Mouse (Mus musculus): ENCODE measurements around the gene 9130409I23Rik.
"Not testable (repeated sequence)": the region's sequence is repeated elsewhere in the genome, so short reads cannot be mapped to it uniquely, and the experiment has no call there.

9130409I23Rik gene

DNA sequence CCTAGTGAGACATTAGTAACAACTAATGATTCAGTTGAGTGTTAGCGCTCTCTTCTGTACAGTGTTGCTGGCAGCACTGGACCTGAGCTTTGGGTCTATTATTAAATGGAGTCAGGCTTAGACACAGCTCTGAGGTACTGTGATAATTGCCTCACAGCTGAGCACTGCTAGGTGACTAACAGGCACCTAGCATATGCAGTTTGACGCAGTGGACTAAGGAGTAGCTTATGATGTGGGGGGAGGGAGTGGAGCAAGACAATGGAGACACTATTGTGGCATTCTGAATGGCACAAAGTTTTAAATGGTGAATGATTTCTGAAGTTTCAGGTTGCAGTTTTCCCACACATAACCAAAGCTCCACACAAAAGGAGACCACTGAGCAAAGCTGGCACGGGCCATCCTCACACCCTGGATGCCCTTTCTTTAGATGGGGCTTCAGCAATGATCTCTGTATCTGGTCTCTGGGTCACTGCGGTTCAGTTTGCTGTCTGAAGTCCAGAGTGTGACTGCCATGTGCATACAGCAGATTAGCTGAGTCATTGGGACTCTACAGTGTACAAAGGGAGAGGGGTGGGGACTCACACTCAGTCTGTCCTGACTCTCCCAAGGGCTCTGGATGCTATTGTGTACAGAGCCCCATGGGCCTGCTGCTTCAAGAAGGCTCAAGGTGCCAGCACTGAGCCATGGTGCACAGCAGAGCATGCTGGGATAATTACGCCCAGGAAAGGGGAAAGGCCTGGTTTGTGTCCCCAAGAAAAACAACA, 15.8 kb upstream of the 9130409I23Rik start:
- DNase-seq (ENCODE audit: low spot score): not testable (repeated sequence)

DNA sequence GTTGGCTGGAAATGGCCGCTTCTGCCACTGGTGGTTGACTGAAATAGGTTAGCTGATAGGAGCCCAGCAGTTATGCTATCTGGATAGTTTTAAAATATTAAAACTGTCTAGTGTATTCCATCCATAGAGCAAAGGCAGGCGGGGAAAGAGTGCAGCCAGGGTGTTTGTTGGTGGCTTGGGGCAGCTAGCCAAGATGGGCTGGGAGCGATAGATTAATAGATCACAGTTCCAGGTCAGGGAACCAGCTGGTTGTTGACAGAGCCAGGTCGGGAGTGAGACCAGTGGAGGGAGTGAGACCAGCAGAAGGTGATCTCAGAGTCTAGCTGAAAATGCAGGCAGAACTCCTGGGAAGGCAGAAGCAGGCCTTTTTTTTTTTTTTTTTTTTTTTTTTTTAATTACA, 13.4 kb upstream of the 9130409I23Rik start:
- no peak for DNase-seq (ENCODE audit: low spot score)

DNA sequence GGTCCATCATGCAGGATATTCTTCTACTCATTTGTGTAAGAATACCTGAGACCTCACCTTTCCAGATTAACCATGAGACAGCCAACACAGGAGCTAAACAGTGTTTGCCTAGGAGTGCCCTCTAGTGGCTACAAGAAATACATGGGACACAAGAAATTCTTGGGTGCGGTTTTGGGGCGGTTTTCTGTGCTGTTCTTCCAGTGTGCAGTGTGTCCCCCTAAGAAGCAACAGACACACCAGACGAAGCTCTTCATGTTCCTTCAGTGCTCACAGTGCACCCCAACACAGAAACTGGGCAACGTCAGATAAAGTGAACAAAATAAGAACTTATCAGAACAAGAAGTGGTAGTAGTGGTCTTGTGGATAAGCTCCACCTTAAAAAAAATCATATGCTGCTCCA, 11.4 kb upstream of the 9130409I23Rik start:
- peak; percentile 29 for DNase-seq (ENCODE audit: low spot score)

DNA sequence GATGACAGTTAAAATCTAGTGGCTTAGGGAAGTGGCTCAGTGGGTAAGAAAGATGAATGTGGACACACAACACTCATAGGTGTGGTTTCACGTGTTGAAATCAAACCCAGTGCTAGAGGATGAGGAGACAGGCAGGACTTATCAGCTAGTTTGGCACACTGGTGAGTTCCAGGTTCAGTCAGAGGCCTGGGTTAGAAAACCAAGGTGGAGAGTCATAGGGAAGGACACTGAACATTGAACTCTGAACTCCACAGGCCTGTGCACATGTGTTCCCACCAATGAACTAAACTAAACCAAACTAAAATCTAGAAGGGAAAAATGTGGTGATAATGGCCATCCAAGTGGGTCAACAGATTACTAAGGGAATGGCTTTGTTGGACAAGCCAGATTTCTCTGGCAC, 3.5 kb upstream of the 9130409I23Rik start:
- no peak for DNase-seq (ENCODE audit: low spot score)

DNA sequence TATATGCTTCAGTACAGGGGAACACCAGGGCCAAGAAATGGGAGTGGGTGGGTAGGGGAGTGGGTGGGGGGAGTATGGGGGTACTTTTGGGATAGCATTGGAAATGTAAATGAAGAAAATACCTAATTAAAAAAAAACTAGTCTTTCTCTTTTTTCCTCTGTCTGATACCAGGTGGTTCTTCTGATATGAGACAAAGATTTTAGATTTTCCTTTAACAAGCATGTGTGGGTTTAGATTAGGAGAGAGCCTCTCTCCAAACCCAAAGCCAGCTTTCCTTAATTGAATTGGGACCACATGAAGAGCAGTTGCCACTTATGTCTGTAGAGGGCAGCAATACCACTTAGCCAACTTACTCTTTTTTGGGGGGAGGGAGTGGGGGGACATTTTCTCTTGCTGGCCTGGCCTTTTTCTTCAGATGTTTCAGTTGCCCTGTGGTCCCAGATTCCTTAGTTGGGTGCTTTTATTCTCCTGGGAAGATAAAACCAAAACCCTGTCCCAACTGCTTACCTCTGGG, 1.7 kb upstream of the 9130409I23Rik start:
- no peak for DNase-seq (ENCODE audit: low spot score)

DNA sequence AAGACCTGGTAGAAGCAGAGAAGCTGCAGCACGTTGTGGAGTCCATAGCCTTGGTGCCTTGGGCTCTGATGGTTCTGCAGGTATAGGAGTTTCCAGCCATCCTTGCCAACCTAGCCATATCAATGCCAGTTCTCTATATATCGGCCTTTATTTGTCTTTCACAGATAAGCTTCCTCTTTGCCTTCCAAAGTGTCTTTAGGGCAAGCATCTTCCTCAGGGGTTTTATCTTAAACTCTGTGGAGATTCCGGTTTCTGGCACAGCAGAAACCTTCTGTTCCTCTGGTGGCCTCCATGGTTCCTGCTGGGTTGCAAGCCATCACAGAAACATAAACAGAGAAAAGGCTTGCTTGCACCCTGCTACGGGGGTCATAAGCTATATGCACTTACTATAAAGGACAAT, 1.9 kb downstream of the 9130409I23Rik start:
- no peak for DNase-seq (ENCODE audit: low spot score)

DNA sequence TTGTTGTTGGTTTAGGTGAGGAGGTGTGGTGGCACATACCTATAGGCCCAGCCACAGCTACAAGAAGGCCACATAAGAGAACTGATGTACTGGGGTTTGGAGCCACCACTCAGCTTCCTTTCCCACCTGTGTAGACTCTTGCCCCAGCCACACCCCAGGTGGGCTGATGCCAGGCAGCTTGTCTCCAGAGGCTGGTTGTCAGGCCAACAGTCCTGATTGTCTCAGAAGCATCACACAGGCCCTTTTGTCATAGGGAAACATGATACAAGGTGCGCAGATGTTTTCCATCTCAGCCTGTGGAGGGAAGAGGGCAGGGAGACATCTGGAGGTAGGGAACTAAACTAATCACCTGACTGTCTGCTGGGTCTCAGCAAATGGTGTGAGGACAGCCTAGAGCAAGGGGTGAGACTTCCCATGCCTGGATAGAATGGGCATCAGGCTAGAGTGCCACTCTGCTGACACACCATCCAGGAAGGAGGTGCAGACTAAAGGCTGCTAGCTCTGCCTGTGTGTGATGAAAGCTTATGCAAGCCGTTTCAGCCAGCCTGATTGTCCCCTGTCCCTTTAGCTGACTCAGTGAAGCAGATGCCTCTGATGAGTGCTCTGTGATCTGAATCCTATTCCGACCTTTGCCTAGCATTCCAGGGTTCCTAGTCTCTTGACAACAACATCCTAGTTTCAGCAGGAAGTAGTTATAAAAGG, 10.9 kb downstream of the 9130409I23Rik start:
- DNase-seq (ENCODE audit: low spot score): no peak

DNA sequence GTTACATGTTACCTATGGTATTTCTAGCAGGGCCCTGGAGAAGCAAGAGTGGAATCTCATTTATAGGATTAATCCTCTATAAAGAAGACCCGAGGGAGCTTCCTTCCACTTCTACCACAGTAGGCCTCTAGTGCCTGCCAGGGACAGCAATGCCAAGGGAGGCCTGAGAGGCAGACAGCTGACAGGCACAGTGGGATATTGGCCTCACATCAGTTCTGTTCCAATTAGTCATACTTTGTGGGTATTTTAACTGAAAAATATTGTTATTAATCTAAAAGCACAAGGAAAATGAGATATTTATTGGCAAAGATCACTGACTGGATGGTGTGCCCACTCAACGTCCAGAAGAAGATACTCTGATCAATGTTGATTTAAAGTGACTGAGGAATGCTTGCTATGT, 13.0 kb downstream of the 9130409I23Rik start:
- no peak for DNase-seq (ENCODE audit: low spot score)

DNA sequence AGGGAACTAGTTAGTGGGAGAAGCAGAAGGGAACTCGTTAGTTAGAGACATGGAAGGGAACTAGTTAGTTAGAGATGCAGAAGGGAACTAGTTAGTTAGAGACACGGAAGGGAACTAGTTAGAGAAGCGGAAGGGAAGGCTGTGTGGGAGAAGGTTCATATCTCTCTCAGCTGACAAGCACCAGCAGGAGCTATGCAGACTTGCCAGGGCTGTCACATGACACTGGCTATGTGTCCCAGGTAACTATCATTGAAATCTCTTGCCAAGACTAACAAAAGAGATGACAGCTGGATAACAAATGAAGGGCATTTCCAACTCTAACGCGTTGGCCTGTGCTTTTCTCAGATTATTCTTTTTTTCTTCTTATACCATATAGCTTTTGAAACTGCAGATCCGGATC, 13.6 kb downstream of the 9130409I23Rik start:
- no peak for DNase-seq (ENCODE audit: low spot score)

DNA sequence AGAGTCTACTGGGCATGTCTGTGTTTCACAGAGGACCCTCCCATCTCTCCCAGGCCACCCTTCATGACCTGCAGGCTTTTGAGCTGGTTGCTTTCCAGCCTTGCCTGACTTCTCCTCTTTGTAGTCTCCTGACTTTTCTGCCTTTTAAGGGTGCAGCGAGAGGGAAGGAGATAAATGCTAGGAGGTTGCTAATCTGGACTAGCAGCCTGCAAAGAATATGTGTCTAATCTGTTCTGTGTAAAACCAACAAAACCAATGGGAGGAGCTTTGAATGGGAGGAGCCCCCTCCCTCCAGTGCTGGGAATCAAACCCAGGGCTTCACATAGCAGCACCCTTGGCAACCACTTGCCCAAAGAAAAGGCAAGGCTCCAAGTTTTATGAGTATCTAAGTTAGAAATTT, 17.3 kb downstream of the 9130409I23Rik start:
- no peak for DNase-seq (ENCODE audit: low spot score)

DNA sequence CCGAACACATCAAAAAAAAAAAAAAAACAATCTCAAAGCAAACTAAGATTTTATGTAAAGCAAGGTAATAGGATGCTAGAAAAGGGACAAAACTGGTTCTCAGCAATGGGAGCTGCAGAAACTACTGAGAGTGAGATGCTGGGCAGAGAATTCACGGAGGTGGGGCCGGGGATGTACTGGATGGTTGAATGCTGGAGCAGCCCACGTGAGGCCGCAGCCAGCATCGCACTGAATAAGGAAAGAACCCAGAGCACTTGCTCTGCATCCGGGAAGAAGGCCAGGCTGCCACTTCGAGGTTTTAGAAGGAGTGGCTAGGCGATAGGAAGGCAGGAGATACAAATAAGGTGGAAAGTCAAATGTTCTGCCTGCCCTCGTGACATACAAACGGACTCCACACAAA, 18.6 kb downstream of the 9130409I23Rik start:
- DNase-seq (ENCODE audit: low spot score): no peak

DNA sequence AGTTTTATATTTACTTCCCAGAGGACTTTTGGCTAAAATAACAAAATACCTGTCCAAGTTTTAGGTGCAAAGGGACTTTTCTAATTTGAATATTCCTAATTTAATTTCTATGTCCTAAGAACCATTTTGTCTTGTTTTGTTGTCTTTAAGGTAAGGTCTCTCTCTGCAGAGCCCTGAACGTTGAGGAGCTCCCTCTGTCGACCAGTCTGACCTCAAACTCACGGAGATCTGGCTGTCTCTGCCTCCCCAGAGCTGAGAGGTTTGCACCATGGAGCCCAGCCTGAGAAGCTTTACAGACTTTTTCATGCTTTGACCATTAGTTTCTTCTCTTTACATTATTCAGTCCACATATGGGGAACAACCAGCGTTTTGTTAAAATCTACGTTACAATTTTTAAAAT, 22.0 kb downstream of the 9130409I23Rik start:
- DNase-seq (ENCODE audit: low spot score): no peak

DNA sequence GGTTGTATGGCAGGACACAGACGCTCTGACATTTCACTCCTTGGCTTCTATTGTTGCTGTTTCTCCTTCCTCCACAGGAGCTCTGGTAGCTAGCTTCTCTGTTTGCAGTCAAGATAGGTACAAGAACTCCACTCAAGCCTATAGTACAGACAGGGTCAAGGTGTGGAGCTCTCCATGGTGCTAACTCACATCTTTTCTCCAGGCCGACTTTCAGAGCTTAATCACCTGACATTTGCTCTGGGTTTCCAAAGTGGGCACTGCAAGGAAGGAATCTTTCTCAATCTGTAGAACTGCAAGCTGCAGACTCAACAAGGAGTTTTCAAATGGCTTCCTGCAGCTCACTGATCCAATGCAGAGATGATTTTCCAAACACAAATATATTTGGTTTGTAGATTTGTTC, 33.0 kb downstream of the 9130409I23Rik start:
- DNase-seq (ENCODE audit: low spot score): no peak

DNA sequence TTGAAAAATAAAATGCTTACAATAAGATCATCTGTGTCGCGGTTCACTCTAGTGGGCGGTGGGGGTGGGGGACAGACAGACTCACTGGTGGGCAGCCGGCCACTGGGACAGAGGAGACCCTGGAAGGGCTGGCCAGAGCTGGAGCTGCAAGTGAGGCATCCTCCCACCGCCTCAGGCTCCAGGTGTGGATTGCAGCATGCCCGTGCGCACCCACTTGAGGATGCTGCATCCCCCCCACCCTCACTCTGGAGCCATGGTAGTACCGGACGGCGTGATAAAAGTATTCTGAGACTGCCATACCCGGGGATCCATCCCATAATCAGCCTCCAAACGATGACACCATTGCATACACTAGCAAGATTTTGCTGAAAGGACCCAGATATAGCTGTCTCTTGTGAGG, 39.0 kb downstream of the 9130409I23Rik start:
- DNase-seq (ENCODE audit: low spot score): no peak
